Mouse (Mus musculus) liver, postnatal 0 days (tissue): Measurements from ENCODE around the gene Gm5089.

Experiments
- CTCF ChIP-seq: sonication (generic); IDR thresholded peaks from 2 replicates; pipeline ENCODE4 v1.5.1; 2016; ENCODE audit warnings: antibody characterized with exemption, low read depth
- EP300 ChIP-seq: IDR thresholded peaks from 2 replicates; pipeline ENCODE4 v1.6.1; 2016; ENCODE audit warnings: antibody characterized with exemption, low read depth, mild to moderate bottlenecking

DNA sequence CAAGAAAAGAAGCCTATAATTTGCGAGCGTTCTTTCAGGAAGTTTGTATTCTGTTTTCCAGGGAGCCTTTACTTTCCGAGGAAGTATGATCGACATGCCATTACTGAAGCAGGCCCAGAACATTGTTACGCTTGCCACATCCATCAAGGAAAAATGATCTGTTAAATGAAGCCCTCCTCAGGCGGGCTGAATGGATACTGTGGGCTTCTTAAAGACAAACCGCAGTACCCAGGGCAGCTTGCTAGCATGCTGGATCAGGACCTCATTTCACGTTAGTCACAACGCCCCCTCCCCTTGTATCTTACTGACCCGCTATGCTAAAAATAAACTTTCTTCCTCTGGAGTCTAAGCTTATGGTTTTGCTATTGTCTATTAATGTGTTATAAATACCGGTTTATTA, 49.0 kb downstream of the Gm5089 start:
- TF ChIP-seq EP300 = no peak
- TF ChIP-seq CTCF = no peak
